Mouse (Mus musculus) hindbrain, embryonic 14.5 days (tissue): ENCODE measurements at regions not wholly inside any gene's neighbourhood (a gene's known extent, or its start where the extent isn't known, plus 50 kb on each side); places are given as distances from the start of the nearest gene placed in this dataset.

Experiments used
- ATAC-seq: fragments of 200-750 bp; cut with Nextera tagmentation; 2 replicates; pipeline ENCODE4 v1.8.0; 2017; ENCODE audit warnings: moderate number of reproducible peaks, mild to moderate bottlenecking, moderate TSS enrichment, moderate library complexity; ENCODE audit not compliant: low FRiP score
- DNase-seq: peaks from one replicate; pipeline ENCODE4 v3.0.0-alpha.2; 2015; ENCODE audit warnings: low spot score
- H3K27ac ChIP-seq: fragments of 300-500 bp; sonication (generic); 2 replicates; pipeline ENCODE4 v1.5.1; 2014; ENCODE audit warnings: mild to moderate bottlenecking, moderate library complexity
- H3K27me3 ChIP-seq: fragments of 300-500 bp; sonication (generic); 2 replicates; pipeline ENCODE4 v1.6.1; 2014; ENCODE audit warnings: mild to moderate bottlenecking, low read length, mixed read lengths; ENCODE audit not compliant: control insufficient read depth, insufficient read depth
- H3K36me3 ChIP-seq: fragments of 300-500 bp; sonication (generic); replicated peaks from 2 replicates; pipeline ENCODE4 v1.6.1; 2014; ENCODE audit not compliant: control insufficient read depth, insufficient read depth
- H3K4me1 ChIP-seq: fragments of 300-500 bp; sonication (generic); replicated peaks from 2 replicates; pipeline ENCODE4 v1.6.1; 2014; ENCODE audit warnings: antibody characterized with exemption, low read length, mixed read lengths; ENCODE audit not compliant: control insufficient read depth, insufficient read depth
- H3K4me2 ChIP-seq: fragments of 300-500 bp; sonication (generic); replicated peaks from 2 replicates; pipeline ENCODE4 v1.6.1; 2014; ENCODE audit warnings: mild to moderate bottlenecking, moderate library complexity
- H3K4me3 ChIP-seq: fragments of 300-500 bp; sonication (generic); replicated peaks from 2 replicates; pipeline ENCODE4 v1.5.1; 2014; ENCODE audit warnings: mild to moderate bottlenecking, low read length
- H3K9ac ChIP-seq: fragments of 300-500 bp; sonication (generic); 2 replicates; pipeline ENCODE4 v1.6.1; 2014
- H3K9me3 ChIP-seq: fragments of 300-500 bp; sonication (generic); 2 replicates; pipeline ENCODE4 v1.6.1; 2016; ENCODE audit warnings: low read length; ENCODE audit not compliant: control insufficient read depth
- WGBS: fragments of 180-500 bp; shearing (Covaris S2); extraction: QIAGEN DNeasy Blood & Tissue Kit; methylation state at CpG from one replicate; pipeline ENCODE4 v1.1.7; 2014; 5-methylcytosine and 5-hydroxymethylcytosine counted together

DNA sequence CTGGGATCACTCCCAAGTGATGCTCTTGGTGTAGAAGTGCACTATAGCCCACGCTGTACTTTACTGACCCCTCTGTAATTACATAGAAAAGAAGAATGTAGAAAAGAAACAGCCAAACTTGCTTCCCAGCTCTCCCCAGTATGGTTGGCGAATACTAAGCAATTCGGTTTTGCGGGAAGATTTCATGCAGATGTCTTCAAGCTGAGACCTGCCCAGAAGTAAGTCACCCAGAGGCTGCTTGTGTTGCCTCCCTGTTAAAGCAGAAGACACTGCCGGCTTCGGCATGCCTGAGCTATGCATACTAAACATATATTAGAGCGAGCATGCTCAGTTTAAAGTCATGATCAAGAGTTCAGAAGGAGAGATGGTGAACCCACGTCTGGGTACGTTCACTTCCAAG lies 124.0 kb upstream of the Xylt1 start:
- WGBS = 84% methylated on average over 9 of the region's 9 CpGs
- no peak for ATAC-seq
- Histone ChIP-seq H3K4me1 (0 out of 2 replicates have a peak, but pooled peaks cover 7% of the 10 kb centered on the region), H3K27me3 (no peaks in the 10 kb centered on the region), H3K4me3 (no peak overlapping the region), H3K36me3 (no peaks in the 10 kb centered on the region), H3K9me3 (no peaks in the 10 kb centered on the region), H3K27ac (no peak overlapping the region), H3K9ac (no peak overlapping the region), H3K4me2 (no peak overlapping the region)
- DNase-seq = no peak

DNA sequence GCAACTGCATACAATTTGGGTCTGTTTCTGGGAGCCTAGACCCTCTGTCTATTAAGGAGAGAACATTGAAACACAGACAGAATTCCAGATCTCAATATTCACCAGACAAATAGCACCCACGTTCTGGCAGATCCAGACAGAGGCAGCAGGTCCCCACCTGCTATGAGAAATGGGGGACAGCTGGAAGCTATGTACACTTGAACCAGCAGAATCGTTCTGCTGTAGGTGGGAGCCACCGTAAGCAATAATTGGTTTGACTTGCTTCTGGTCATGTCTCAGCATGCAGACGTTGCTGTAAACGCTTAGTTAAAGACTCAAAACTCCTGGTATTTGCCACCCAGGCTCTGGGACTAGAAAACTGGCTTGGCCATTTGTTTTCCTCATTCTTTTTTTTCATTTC lies 122.2 kb upstream of the Xylt1 start:
- Histone ChIP-seq H3K27me3 (no peaks in the 10 kb centered on the region), H3K36me3 (no peaks in the 10 kb centered on the region), H3K4me3 (no peak overlapping the region), H3K9ac (no peak overlapping the region), H3K4me2 (no peak overlapping the region), H3K27ac (no peak overlapping the region), H3K9me3 (no peaks in the 10 kb centered on the region), H3K4me1 (0 out of 2 replicates have a peak, but pooled peaks cover 7% of the 10 kb centered on the region)
- DNase-seq = no peak
- WGBS = 63% methylated on average over 5 of the region's 5 CpGs
- no peak for ATAC-seq

DNA sequence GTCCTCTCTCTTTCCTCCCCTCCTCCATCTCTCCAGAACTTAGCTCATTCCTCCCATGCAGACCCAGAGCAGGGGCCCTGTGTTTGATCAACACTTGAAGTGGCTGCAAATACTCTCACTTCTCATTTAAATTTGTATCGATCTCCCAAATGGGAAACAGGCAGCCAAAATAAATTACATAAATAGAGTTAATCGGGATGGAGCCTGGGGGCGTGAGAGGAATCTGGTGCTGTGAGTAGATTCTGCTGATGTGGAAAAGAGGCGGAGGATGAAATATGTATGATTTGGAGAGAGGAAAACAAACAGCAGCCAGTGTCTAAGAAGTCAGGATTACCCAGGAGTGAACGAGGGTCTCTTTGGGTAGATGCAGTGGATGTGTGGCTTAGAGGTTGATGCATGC lies 121.6 kb upstream of the Xylt1 start:
- Histone ChIP-seq H3K27ac (no peak overlapping the region), H3K36me3 (no peaks in the 10 kb centered on the region), H3K9me3 (no peaks in the 10 kb centered on the region), H3K27me3 (no peaks in the 10 kb centered on the region), H3K4me1 (0 out of 2 replicates have a peak, but pooled peaks cover 7% of the 10 kb centered on the region), H3K9ac (no peak overlapping the region), H3K4me3 (no peak overlapping the region), H3K4me2 (no peak overlapping the region)
- DNase-seq (no peak), ATAC-seq (no peak)
- 53% methylated on average over 5 of the region's 5 CpGs for WGBS

DNA sequence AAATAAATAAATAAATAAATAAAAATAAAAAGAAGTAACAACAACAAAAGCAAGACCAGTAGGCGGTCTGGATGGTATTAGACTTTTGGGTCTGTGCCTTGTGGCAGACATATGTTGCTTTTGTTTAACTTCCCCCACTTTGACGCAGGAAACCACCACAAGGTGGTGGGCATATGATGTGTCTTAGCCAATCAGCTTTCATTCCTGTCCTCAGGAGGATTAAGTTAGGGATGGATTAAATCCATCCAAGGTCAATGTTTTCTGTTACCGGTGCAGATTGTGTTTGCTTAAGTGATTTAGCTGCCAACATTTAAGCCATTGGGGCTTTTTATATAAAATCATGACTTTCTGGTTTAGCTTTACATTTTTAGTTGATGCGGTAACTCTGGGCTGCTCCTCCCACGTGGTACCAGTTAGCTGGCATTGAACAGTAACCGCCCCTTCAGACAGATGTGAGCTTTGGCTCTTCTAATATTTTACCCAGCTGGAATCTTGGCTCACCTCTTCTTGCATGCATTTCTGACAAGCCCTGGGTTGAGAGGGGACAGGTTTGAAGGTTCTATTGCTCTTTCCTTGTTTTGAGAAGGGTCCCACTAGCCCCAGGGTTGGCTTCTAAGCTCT lies 121.0 kb upstream of the Xylt1 start:
- Histone ChIP-seq H3K27me3 (no peaks in the 10 kb centered on the region), H3K36me3 (no peaks in the 10 kb centered on the region), H3K9me3 (no peaks in the 10 kb centered on the region), H3K27ac (no peak overlapping the region), H3K4me1 (0 out of 2 replicates have a peak, but pooled peaks cover 7% of the 10 kb centered on the region), H3K4me2 (no peak overlapping the region), H3K9ac (no peak overlapping the region), H3K4me3 (no peak overlapping the region)
- ATAC-seq = no peak
- peak; percentile 29 for DNase-seq
- 71% methylated on average over 6 of the region's 6 CpGs for WGBS

DNA sequence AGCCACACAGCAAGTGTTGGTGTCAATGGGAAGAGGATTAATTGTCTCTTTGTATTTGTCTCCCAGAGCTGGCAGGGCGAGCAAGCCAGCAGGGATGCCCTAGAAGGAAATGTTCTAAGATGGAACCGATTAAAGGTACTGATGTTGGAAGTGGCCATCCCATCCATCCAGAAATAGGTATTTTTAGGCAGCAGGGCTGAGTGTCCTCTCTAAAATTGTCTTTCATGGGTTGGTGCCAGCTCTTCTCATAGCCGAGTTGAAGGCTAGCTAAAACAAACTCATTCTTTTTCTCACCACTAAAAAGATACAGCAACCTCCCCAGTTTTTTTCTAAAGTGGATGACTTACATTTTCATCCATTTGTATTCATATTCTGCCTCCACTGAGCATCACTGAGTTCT lies 120.2 kb upstream of the Xylt1 start:
- H3K36me3 ChIP-seq = no peaks in the 10 kb centered on the region
- H3K4me3 ChIP-seq = no peak overlapping the region
- no peak overlapping the region for H3K4me2 ChIP-seq
- no peaks in the 10 kb centered on the region for H3K9me3 ChIP-seq
- H3K27ac ChIP-seq = no peak overlapping the region
- H3K9ac ChIP-seq = no peak overlapping the region
- no peaks in the 10 kb centered on the region for H3K27me3 ChIP-seq
- 61% methylated on average over 3 of the region's 3 CpGs for whole genome bisulfite sequencing
- no peak for DNase-seq
- H3K4me1 ChIP-seq = 0 out of 2 replicates have a peak, but pooled peaks cover 7% of the 10 kb centered on the region
- ATAC-seq = no peak

DNA sequence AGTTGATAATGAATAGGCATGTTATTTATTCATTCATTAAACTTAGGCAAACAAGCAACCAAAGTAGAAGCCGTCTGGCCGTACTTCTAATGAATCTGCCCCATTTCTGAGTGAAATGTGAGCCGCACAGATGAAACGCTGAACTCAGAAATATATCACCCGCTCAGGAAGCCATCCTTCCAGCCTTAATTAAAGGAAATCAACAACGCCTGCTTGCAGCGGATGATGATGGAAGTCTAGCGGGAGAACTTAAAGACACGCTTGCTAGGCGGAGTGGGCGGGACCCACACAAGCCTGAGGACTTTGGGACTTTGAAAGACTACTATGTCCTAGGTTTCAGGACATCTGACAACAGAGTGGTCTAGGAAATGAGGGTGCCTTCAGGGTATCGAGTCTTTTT lies 117.7 kb upstream of the Xylt1 start:
- 79% methylated on average over 12 of the region's 12 CpGs for WGBS
- ATAC-seq (no peak), DNase-seq (no peak)
- Histone ChIP-seq H3K9me3 (no peaks in the 10 kb centered on the region), H3K4me1 (0 out of 2 replicates have a peak, but pooled peaks cover 7% of the 10 kb centered on the region), H3K9ac (no peak overlapping the region), H3K27ac (no peak overlapping the region), H3K36me3 (no peaks in the 10 kb centered on the region), H3K27me3 (no peaks in the 10 kb centered on the region), H3K4me3 (no peak overlapping the region), H3K4me2 (no peak overlapping the region)

DNA sequence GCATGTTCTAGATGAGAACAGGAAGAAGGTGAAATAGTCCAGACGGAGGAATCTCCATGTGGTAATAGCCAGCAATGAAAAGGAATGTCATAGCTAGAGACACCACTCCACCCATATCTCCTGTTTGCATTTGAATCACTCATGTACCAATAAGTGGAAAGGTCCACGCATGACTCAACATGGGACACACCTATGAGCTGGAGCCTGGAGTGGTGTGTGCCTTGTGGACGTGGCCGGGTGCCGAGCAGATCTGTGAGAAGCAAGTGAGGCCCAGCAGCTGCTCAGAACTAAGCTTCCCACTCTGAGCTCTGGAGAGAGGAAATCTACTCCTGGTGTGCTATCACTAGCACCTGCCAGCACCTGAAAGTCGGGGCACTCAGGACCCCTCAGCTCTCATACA lies 116.4 kb upstream of the Xylt1 start:
- Histone ChIP-seq H3K9me3 (no peaks in the 10 kb centered on the region), H3K4me2 (no peak overlapping the region), H3K27ac (no peak overlapping the region), H3K27me3 (no peaks in the 10 kb centered on the region), H3K9ac (no peak overlapping the region), H3K4me3 (no peak overlapping the region), H3K36me3 (no peaks in the 10 kb centered on the region), H3K4me1 (0 out of 2 replicates have a peak, but pooled peaks cover under 1% of the 10 kb centered on the region)
- WGBS = 94% methylated on average over 6 of the region's 6 CpGs
- no peak for ATAC-seq
- DNase-seq = no peak

DNA sequence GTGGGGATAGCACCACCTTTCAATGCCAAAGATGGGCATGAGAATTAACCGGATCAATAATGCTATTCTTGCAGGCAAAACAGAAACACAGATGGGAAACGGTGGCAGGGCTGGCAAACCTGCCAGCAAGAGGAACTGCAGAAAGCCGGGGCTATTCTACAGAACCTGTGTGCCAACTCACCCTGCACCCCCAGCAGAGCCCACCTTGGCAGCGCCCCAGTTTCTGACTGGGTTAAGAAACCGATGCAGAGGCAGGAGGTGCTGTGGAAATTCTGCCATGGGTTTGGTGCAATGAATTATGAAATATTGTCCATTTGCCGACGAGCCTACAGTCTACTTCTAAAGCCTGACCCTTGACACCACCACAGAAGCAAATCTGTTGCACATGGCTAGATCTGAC lies 112.7 kb upstream of the Xylt1 start:
- H3K9ac ChIP-seq = no peak overlapping the region
- no peak overlapping the region for H3K4me3 ChIP-seq
- no peaks in the 10 kb centered on the region for H3K9me3 ChIP-seq
- no peaks in the 10 kb centered on the region for H3K4me1 ChIP-seq
- WGBS = 84% methylated on average over 7 of the region's 7 CpGs
- H3K27ac ChIP-seq = no peak overlapping the region
- no peaks in the 10 kb centered on the region for H3K27me3 ChIP-seq
- no peak overlapping the region for H3K4me2 ChIP-seq
- ATAC-seq (no peak), DNase-seq (no peak)
- no peaks in the 10 kb centered on the region for H3K36me3 ChIP-seq

DNA sequence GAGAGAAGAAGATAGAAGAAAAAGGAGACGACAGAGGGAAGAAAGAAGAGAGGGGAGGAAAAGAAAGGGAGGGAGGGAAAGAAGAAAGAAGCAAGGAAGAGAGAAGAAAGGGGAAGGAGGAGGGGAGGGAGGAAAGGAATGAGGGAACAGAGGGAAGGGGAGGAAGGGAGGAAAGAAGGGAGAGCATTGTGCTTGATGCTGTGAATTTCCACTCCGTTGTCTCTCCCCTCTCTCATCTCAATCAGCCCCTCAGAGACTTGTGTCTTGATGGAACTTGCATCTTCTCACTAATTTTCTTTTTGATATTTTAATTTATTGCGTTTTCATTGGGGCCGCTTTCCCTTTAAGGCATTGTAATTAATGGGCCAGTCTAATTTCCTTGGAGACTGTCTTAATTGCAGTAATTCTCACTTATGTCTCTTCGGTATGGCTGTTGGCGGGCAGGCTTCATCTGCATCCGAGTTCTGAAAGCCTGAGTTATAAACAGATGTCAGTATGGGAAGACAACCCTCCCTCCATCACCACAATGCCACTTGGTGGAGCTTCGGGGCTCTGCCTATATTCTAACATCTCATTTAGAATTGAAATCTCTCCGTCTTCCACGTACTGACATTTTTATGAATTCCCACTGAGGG lies 111.4 kb upstream of the Xylt1 start:
- DNase-seq = peak; percentile 64
- peak; percentile 65; the same call in 1 of the 2 replicates for ATAC-seq
- Histone ChIP-seq H3K27me3 (no peaks in the 10 kb centered on the region), H3K4me3 (no peak overlapping the region), H3K4me2 (no peak overlapping the region), H3K9me3 (no peaks in the 10 kb centered on the region), H3K4me1 (no peaks in the 10 kb centered on the region), H3K27ac (no peak overlapping the region), H3K9ac (no peak overlapping the region), H3K36me3 (no peaks in the 10 kb centered on the region)
- 57% methylated on average over 10 of the region's 10 CpGs for WGBS
